1 mouse cellular context compared by ENCODE assay signal in the genomic region with DNA sequence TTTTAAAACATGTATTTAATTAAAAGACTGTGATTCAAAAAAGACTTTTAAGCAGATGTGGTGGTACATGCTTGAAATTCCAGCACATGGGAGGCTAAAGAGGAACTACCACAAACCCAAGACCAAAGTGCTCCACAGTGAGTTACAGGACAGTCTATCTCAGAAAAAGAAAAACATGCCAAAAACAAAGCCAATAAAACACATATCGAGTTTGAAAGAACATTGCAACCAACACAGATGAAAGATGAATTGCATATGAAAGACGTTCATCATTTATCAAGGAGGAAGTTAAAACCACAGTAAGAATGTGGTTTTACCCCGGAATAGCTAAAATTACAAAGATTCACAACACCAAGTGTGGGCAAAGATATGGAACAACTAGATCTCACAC.
TF ChIP-seq lines count a peak whose summit lies in the region.

No protein-coding gene starts in this region.

TF ChIP-seq in MEL, 35 proteins besides CTCF, POLR2A, EP300 and RAD21 (continued from another document):
- TF ChIP-seq MAX (IDR thresholded peaks at IDR 0.05; ENCODE audit: low read length): peak; percentile 46; the same call in 1 of the 2 replicates
- no peak for TF ChIP-seq ZMIZ1 (IDR thresholded peaks at IDR 0.05; ENCODE audit: low read depth, low read length)
- TF ChIP-seq ZKSCAN1 (IDR thresholded peaks at IDR 0.05; ENCODE audit: low read depth, low read length): peak; percentile 58; the same call in 1 of the 2 replicates
- 0 out of 2 replicates have a peak, but pooled peaks have one; percentile 21 for TF ChIP-seq KAT2A (conservative IDR thresholded peaks at IDR 0.05; ENCODE audit: low read depth, low read length)
